Mouse (Mus musculus) kidney, adult 10 weeks (tissue): ENCODE results near the gene Ykt6. TPM values are rescaled to one million over a fixed set of nuclear protein-coding genes. Genes with fewer than 3 reads are reported as not detected.

ENCODE experiments used
- polyA plus RNA-seq: library from polyadenylated mRNA; stranded (reverse); fragments of 350-450 nt; fragmentation: Illumina TruSeq; extraction: RNeasy Lipid Tissue Mini Kit (QIAGEN cat#74804); gene quantifications from one replicate; pipeline ENCODE4 v1.2.3, GENCODE M21; 2014; ENCODE audit warnings: low read depth, low replicate concordance

Ykt6 gene
- 36.6 TPM for polyA plus RNA-seq

GRCm38 (mm10) chr11:5955546-5956276 is at the start of gene Ykt6:
Ykt6 (plus strand) TSS chr11:5955693.

GRCm38 (mm10) chr11:5949586-5950352 is 5.7 kb upstream of the Ykt6 start, which contains the start of gene Gck:
Gck (minus strand) TSS chr11:5950081.

Other genes with a start within 250 kb of the Ykt6 start
- gene Mrps24, start 240.0 kb upstream of the Ykt6 start, polyA plus RNA-seq: 12.9 TPM
- 6.6 TPM for gene Urgcp, start 193.3 kb upstream of the Ykt6 start, polyA plus RNA-seq
- gene Dbnl, start 167.2 kb upstream of the Ykt6 start, polyA plus RNA-seq: 3.7 TPM
- gene Pgam2, start 152.0 kb upstream of the Ykt6 start, polyA plus RNA-seq: 1.0 TPM
- gene Polm, start 117.7 kb upstream of the Ykt6 start, polyA plus RNA-seq: 0.61 TPM
- 2.9 TPM for gene Aebp1, start 93.7 kb upstream of the Ykt6 start, polyA plus RNA-seq
- gene Pold2, start 77.4 kb upstream of the Ykt6 start, polyA plus RNA-seq: not detected
- not detected for gene Myl7, start 56.9 kb upstream of the Ykt6 start, polyA plus RNA-seq
- gene Gck, start 5.6 kb upstream of the Ykt6 start, polyA plus RNA-seq: not detected
- 0.24 TPM for gene Camk2b, start 110.7 kb downstream of the Ykt6 start, polyA plus RNA-seq
- not detected for gene A730071L15Rik, start 244.3 kb downstream of the Ykt6 start, polyA plus RNA-seq
- gene Nudcd3, start 244.7 kb downstream of the Ykt6 start, polyA plus RNA-seq: 18.5 TPM